Mouse (Mus musculus): ENCODE measurements at regions not wholly inside any gene's neighbourhood (a gene's known extent, or its start where the extent isn't known, plus 50 kb on each side); places are given as distances from the start of the nearest gene placed in this dataset.

DNA sequence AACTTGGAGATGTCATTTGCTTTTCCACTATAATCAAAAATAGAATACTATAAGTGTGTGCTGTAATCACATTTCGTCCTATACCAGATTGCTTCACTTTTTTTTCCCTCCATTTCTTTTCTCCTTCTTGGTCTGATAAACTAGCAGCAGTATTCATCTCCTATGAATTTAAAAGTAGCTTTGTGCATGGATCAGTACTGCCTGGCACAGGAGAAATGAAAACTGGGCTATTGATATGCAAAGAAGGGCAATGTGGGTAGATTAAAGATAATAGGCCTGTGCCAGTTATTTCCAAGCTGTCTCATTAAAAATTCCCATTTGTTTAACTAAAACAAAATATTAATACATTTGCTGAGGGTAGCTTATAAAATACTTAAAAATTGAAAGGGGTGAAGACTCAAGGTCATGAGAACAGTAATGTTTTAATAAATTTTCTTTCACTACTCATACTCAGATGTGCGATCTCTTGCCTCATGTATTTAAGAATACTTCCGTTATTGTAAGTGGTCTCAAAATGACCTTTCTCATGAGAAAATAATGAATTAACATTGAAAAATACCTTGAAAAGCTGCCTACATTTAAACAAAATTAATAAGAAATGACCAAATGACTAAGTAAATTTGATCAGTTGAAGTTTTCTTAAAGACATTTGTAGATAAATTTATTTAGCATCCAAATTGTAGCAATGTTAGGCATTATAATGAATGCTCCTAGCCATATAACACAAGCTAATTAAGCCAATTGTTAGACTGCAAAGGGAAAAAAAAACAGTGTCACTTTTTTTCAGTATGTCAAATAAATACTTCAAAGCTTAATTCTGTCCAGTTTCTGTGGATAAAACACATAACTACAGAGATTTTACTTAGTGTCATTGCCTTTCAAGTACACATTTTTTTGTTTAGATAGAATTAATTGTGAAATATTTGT, 1068.4 kb downstream of the Slitrk1 start:
- TF ChIP-seq CTCF (conservative IDR thresholded peaks at IDR 0.05 in 1 of 2, IDR thresholded peaks at IDR 0.05 in 1 of 2; ENCODE audit: low read depth in 2 of 2, low read length in 2 of 2) (no peak), CHD1 (IDR thresholded peaks at IDR 0.05; ENCODE audit: low read depth, low read length) (no peak), MEF2A (IDR thresholded peaks at IDR 0.05; ENCODE audit: borderline replicate concordance, low read depth, low read length) (no peak), UBTF (IDR thresholded peaks at IDR 0.05; ENCODE audit: low read depth, low read length) (no peak), NRF1 (IDR thresholded peaks at IDR 0.05; ENCODE audit: low read depth, low read length) (no peak), KAT2A (IDR thresholded peaks at IDR 0.05; ENCODE audit: insufficient replicate concordance, low read length) (no peak), ZKSCAN1 (IDR thresholded peaks at IDR 0.05; ENCODE audit: borderline replicate concordance, low read depth, low read length) (no peak), MXI1 (IDR thresholded peaks at IDR 0.05; ENCODE audit: low read depth, low read length) (no peak), ZC3H11A (IDR thresholded peaks at IDR 0.05; ENCODE audit: low read depth, low read length) (no peak), POLR2A (IDR thresholded peaks at IDR 0.05; ENCODE audit: low read depth, low read length) (no peak), ZNF384 (IDR thresholded peaks at IDR 0.05; ENCODE audit: low read depth, low read length) (no peak), HCFC1 (IDR thresholded peaks at IDR 0.05; ENCODE audit: low read depth, low read length) (no peak), ELF1 (IDR thresholded peaks at IDR 0.05; ENCODE audit: low read depth, low read length) (no peak), BHLHE40 (IDR thresholded peaks at IDR 0.05; ENCODE audit: low read depth, low read length) (no peak)

Measured in CH12.LX (cell line).